Mouse (Mus musculus) CH12.LX (cell line): ENCODE results near the gene Nid1. TPM values are rescaled to one million over a fixed set of nuclear protein-coding genes. Genes with fewer than 3 reads are reported as not detected.
A peak's percentile ranks its signal among the peaks of the same experiment; 100 is the strongest.
"Not testable (repeated sequence)": the region's sequence is repeated elsewhere in the genome, so short reads cannot be mapped to it uniquely, and the experiment has no call there.

Experiments used
- DNase-seq: peaks from one replicate; pipeline ENCODE4 v3.0.0-alpha.2; 2013; ENCODE audit errors: extremely low read depth
- H3K27ac ChIP-seq: 2 replicates; pipeline ENCODE4 v1.5.1; 2012; ENCODE audit warnings: low read depth, mild to moderate bottlenecking, control low read depth, moderate library complexity; ENCODE audit not compliant: insufficient read depth
- H3K27me3 ChIP-seq: replicated peaks from 2 replicates; pipeline ENCODE3; 2012; ENCODE audit warnings: inconsistent platforms
- H3K36me3 ChIP-seq, 2 experiments: replicated peaks in 1 of 2; 2 replicates each; pipeline versions ENCODE3 to v1.6.1; 2012; ENCODE audit warnings: inconsistent platforms in 1 of 2, low read length in 1 of 2, mild to moderate bottlenecking in 1 of 2, mixed read lengths in 1 of 2, moderate library complexity in 1 of 2; ENCODE audit not compliant: control insufficient read depth in 1 of 2, insufficient read depth in 1 of 2
- H3K4me1 ChIP-seq, 2 experiments: 2 replicates each; pipeline ENCODE4 v1.6.1; 2012; ENCODE audit warnings: inconsistent platforms in 1 of 2, moderate library complexity in 1 of 2; ENCODE audit not compliant: insufficient read depth in 2 of 2, control insufficient read depth in 1 of 2
- H3K4me2 ChIP-seq: 2 replicates; pipeline ENCODE4 v1.6.1; 2012; ENCODE audit warnings: low read depth, mild to moderate bottlenecking, control low read depth; ENCODE audit not compliant: poor library complexity, insufficient read depth, severe bottlenecking
- H3K4me3 ChIP-seq, 3 experiments: fragments of 150-350 bp in 1 of 3; sonication (generic) in 1 of 3; replicated peaks in 1 of 3; 2 replicates each; pipeline versions ENCODE3 to v1.5.1; 2011 to 2012; ENCODE audit warnings: low read depth in 2 of 3, low read length in 2 of 3, mild to moderate bottlenecking in 2 of 3, moderate library complexity in 2 of 3, control low read depth in 1 of 3, improper control_type of control experiment in 1 of 3, inconsistent platforms in 1 of 3, mixed read lengths in 1 of 3; ENCODE audit not compliant: poor library complexity in 1 of 3
- H3K79me2 ChIP-seq: replicated peaks from 2 replicates; pipeline ENCODE4 v1.6.1; 2012; ENCODE audit warnings: mild to moderate bottlenecking, moderate library complexity; ENCODE audit not compliant: control insufficient read depth, poor library complexity, insufficient read depth, severe bottlenecking; ENCODE audit errors: extremely low read depth
- H3K9ac ChIP-seq: 2 replicates; pipeline ENCODE4 v1.6.1; 2012; ENCODE audit warnings: low read depth, mild to moderate bottlenecking, control low read depth, moderate library complexity; ENCODE audit not compliant: insufficient read depth
- H3K9me3 ChIP-seq: replicated peaks from 2 replicates; pipeline ENCODE3; 2012; ENCODE audit warnings: low read length, inconsistent platforms, mixed read lengths
- CTCF ChIP-seq, 2 experiments: IDR thresholded peaks in 1 of 2; conservative IDR thresholded peaks in 1 of 2; 2 replicates each; pipeline ENCODE4 v1.5.1; 2011 to 2012; ENCODE audit warnings: low read depth in 2 of 2, low read length in 2 of 2, improper control_type of control experiment in 1 of 2, inconsistent platforms in 1 of 2, mild to moderate bottlenecking in 1 of 2, moderate library complexity in 1 of 2
- ELF1 ChIP-seq: IDR thresholded peaks from 2 replicates; pipeline ENCODE4 v1.6.1; 2014; ENCODE audit warnings: low read depth, mild to moderate bottlenecking, inconsistent platforms, low read length, improper control_type of control experiment
- RAD21 ChIP-seq: IDR thresholded peaks from 2 replicates; pipeline ENCODE4 v1.6.1; 2011; ENCODE audit warnings: low read depth, mild to moderate bottlenecking, low read length, improper control_type of control experiment, moderate library complexity
- SMC3 ChIP-seq: IDR thresholded peaks from 2 replicates; pipeline ENCODE4 v1.6.1; 2011; ENCODE audit warnings: low read depth, low read length, improper control_type of control experiment
- ZC3H11A ChIP-seq: IDR thresholded peaks from 2 replicates; pipeline ENCODE4 v1.6.1; 2012; ENCODE audit warnings: low read depth, mild to moderate bottlenecking, inconsistent platforms, low read length, improper control_type of control experiment
- dilution Hi-C: fragments of 300-500 bp; cut with MboI; formaldehyde crosslinking; loops from 2 replicates; pipeline ENCODE4 v1.14.3; 2020; ENCODE audit warnings: low sequenced_read_pairs; ENCODE audit not compliant: extremely low pct_unique_long_range_greater_than_20kb, extremely low pct_ligation_motif_present
- in situ Hi-C: fragments of 300-500 bp; cut with MboI; formaldehyde crosslinking; loops from 3 replicates; pipeline ENCODE4 v1.14.3; 2019; ENCODE audit warnings: low sequenced_read_pairs, low pct_ligation_motif_present, low pct_unique_long_range_greater_than_20kb, mixed read lengths
- polyA plus RNA-seq: library from polyadenylated mRNA; unstranded; fragments of >175 nt; gene quantifications from 2 replicates; pipeline ENCODE4 v1.2.1, GENCODE M21; 2012; ENCODE audit warnings: low read depth; ENCODE audit not compliant: insufficient read length
- total RNA-seq, 2 experiments: library from RNA; depleted of rRNA; stranded (reverse); fragments of 300-350 nt in 1 of 2; fragments of >200 nt in 1 of 2; gene quantifications; 2 replicates each; pipeline ENCODE4 v1.2.3; 2012 to 2014

Gene Nid1
- total and polyA plus RNA-seq, 3 experiments, result 0.30 to 0.94 (median 0.38) TPM

GRCm38 (mm10) chr13:13415120-13416006 is 22.0 kb upstream of the Nid1 start:
- not testable (repeated sequence) for H3K79me2 ChIP-seq, H3K36me3 ChIP-seq
- peak in 1 of 2 experiments; percentile 64; a peak in 2 of 4 replicates for TF ChIP-seq CTCF (conservative IDR thresholded peaks at IDR 0.05 in 1 of 2, IDR thresholded peaks at IDR 0.05 in 1 of 2; ENCODE audit: low read depth in 2 of 2, low read length in 2 of 2)
- peak; percentile 31; the same call in 1 of the 2 replicates for TF ChIP-seq ZC3H11A
- peak; percentile 68 for TF ChIP-seq SMC3
- TF ChIP-seq ELF1, result peak; percentile 40; the same call in 1 of the 2 replicates
- TF ChIP-seq RAD21, result peak; percentile 63
- TF ChIP-seq, all 38 proteins: peak for 5; not testable (repeated sequence) for 33
- H3K4me2 ChIP-seq, H3K9ac ChIP-seq, H3K9me3 ChIP-seq, H3K4me1 ChIP-seq, H3K27ac ChIP-seq, dilution Hi-C loops, H3K4me3 ChIP-seq, H3K27me3 ChIP-seq: not testable (repeated sequence)
- in situ Hi-C loops, result loop anchor here (25.0 kb wide), 1 partner anchor 178 kb away; no protein-coding TSS in a partner anchor
- DNase-seq, result peak; percentile 51

DNA sequence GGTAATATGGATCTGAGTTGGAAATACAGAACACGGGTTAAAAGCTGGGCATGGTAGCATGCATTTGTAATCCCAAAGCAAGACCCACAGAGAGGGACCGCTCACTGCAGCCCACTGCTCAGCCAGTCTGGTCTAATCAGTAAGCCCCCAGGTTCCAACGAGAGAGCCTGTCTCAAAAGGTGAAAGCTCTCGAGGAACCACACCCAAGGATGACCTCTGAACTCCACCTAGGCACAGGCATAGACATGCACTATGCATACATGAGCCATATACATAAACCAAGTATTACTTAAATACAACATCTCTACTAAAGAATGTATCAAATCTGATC is 21.4 kb upstream of the Nid1 start:
- H3K27ac ChIP-seq, DNase-seq, dilution Hi-C loops, H3K9me3 ChIP-seq, H3K4me1 ChIP-seq, H3K4me3 ChIP-seq, H3K27me3 ChIP-seq, H3K4me2 ChIP-seq, H3K79me2 ChIP-seq, H3K9ac ChIP-seq, H3K36me3 ChIP-seq: not testable (repeated sequence)
- in situ Hi-C loops, result loop anchor here (25.0 kb wide), 1 partner anchor 179 kb away; no protein-coding TSS in a partner anchor

- H3K36me3 ChIP-seq, H3K4me3 ChIP-seq, H3K27ac ChIP-seq, H3K4me2 ChIP-seq: not testable (repeated sequence)
- 0 out of 4 replicates have a peak, but pooled peaks of 1 of the 2 experiments have one; percentile 4 for TF ChIP-seq CTCF (conservative IDR thresholded peaks at IDR 0.05 in 1 of 2, IDR thresholded peaks at IDR 0.05 in 1 of 2; ENCODE audit: low read depth in 2 of 2, low read length in 2 of 2)
- TF ChIP-seq, all 38 proteins: peak for 1; not testable (repeated sequence) for 37
- H3K4me1 ChIP-seq, DNase-seq, H3K27me3 ChIP-seq, H3K9me3 ChIP-seq, dilution Hi-C loops, H3K9ac ChIP-seq, H3K79me2 ChIP-seq: not testable (repeated sequence)
- in situ Hi-C loops, result loop anchor here (25.0 kb wide), 1 partner anchor 182 kb away; no protein-coding TSS in a partner anchor
Measured at GRCm38 (mm10) chr13:13418859-13419258, 18.5 kb upstream of the Nid1 start.

DNA sequence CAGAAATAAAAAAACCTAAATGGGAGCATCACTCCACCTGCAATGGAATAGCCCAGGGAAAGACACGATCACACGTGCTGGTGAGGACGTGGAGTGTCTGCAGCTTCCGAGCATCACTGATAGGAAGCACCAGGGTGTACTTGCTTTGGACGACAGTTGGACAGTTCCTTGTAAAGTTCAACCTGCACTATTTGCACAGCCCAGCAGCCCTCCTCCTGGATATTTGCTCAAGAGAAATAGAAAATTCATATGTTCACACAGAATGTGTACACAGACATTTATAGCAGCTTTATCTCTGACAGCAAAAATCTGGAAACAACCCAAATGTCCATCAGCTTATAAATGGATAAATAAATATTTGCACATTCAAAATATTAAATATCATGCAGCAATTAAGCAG is 14.1 kb upstream of the Nid1 start:
- dilution Hi-C loops, H3K27me3 ChIP-seq, H3K9me3 ChIP-seq, H3K36me3 ChIP-seq, H3K4me1 ChIP-seq, H3K79me2 ChIP-seq, DNase-seq, H3K4me2 ChIP-seq, H3K27ac ChIP-seq, H3K9ac ChIP-seq, H3K4me3 ChIP-seq: not testable (repeated sequence)
- in situ Hi-C loops, result loop anchor here (25.0 kb wide), 1 partner anchor 186 kb away; no protein-coding TSS in a partner anchor

- H3K27ac ChIP-seq, H3K79me2 ChIP-seq, H3K4me3 ChIP-seq, DNase-seq, H3K4me2 ChIP-seq, H3K9me3 ChIP-seq, dilution Hi-C loops, in situ Hi-C loops, H3K27me3 ChIP-seq, H3K9ac ChIP-seq, H3K4me1 ChIP-seq, H3K36me3 ChIP-seq: not testable (repeated sequence)
Measured at GRCm38 (mm10) chr13:13436161-13436560, 1.2 kb upstream of the Nid1 start.
